Mouse (Mus musculus) C2C12 (cell line): ENCODE measurements around the gene Olfr1532-ps1.

ENCODE experiments used
- CEBPB ChIP-seq: IDR thresholded peaks from one replicate; pipeline ENCODE4 v1.6.1; 2011; ENCODE audit warnings: low read depth, mild to moderate bottlenecking, control low read depth, moderate library complexity
- CTCF ChIP-seq: IDR thresholded peaks from one replicate; pipeline ENCODE4 v1.5.1; 2011; ENCODE audit not compliant: control insufficient read depth, insufficient read depth, insufficient read length
- FOSL1 ChIP-seq: IDR thresholded peaks from one replicate; pipeline ENCODE4 v1.8.0; 2011; ENCODE audit warnings: mild to moderate bottlenecking, low read length; ENCODE audit not compliant: poor library complexity, insufficient read depth, severe bottlenecking
- MAX ChIP-seq: IDR thresholded peaks from one replicate; pipeline ENCODE4 v1.6.1; 2011; ENCODE audit warnings: mild to moderate bottlenecking, control low read depth
- MYOD1 ChIP-seq: IDR thresholded peaks from one replicate; pipeline ENCODE4 v1.6.1; 2011; ENCODE audit warnings: low read depth; ENCODE audit not compliant: control insufficient read depth, insufficient read length
- MYOG ChIP-seq: IDR thresholded peaks from one replicate; pipeline ENCODE4 v1.6.1; 2011; ENCODE audit not compliant: control insufficient read depth, insufficient read length; ENCODE audit errors: extremely low read depth
- USF1 ChIP-seq: IDR thresholded peaks from one replicate; pipeline ENCODE4 v1.6.1; 2011; ENCODE audit warnings: low read depth, mild to moderate bottlenecking, control low read depth, moderate library complexity

- TF ChIP-seq CTCF (no peak), CEBPB (no peak), MYOG (no peak), MAX (no peak), USF1 (no peak), MYOD1 (no peak), FOSL1 (no peak)
These were observed 56.0 kb downstream of the Olfr1532-ps1 start, which contains the start of gene Olfr6 for GRCm38 (mm10) chr7:106963837-106964236.
